Mouse (Mus musculus): ENCODE data around the gene Serhl. TPM values are rescaled to one million over a fixed set of nuclear protein-coding genes. Genes with fewer than 3 reads are reported as not detected.

The Serhl gene
- polyA plus RNA-seq, 1 experiment from 2014 or later, result 30.2 TPM

DNA sequence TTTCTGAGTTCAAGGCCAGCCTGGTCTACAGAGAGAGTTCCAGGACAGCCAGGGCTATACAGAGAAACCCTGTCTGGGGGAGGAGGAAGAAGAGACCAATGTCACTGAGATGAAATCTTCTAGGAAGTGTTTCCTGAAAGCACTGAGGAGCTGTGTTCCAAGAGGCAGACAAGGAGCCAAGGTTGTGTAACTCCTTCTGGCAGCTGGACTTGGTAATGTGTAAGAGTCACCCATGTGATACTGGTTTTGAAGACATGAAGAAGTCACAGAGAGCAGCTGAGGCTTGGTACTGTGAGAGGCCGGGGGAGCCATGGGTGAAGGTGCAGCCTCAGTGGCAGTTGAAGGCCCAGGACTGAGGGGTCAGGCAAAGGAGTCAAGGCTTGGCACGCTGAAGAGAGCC is 4.4 kb downstream of the Serhl start:
- Histone ChIP-seq H3K4me2 (ENCODE audit: low read length) (no peak overlapping the region), H3K4me1 (replicated peaks; ENCODE audit: control insufficient read depth, insufficient read depth, low read length) (peaks cover 7% of the 10 kb centered on the region), H3K27ac (ENCODE audit: low read length) (no peak overlapping the region), H3K4me3 (replicated peaks; ENCODE audit: low read length) (no peak overlapping the region), H3K27me3 (replicated peaks; ENCODE audit: control insufficient read depth, insufficient read depth, low read length) (peaks cover 5% of the 10 kb centered on the region; the same call in 1 of the 2 replicates), H3K9ac (replicated peaks; ENCODE audit: low read depth, low read length) (no peak overlapping the region), H3K36me3 (ENCODE audit: control insufficient read depth, insufficient read depth) (no peaks in the 10 kb centered on the region), H3K9me3 (ENCODE audit: control insufficient read depth, low read length) (no peaks in the 10 kb centered on the region)
- WGBS, result 80% methylated on average over 2 of the region's 2 CpGs
- no peak for ATAC-seq

DNA sequence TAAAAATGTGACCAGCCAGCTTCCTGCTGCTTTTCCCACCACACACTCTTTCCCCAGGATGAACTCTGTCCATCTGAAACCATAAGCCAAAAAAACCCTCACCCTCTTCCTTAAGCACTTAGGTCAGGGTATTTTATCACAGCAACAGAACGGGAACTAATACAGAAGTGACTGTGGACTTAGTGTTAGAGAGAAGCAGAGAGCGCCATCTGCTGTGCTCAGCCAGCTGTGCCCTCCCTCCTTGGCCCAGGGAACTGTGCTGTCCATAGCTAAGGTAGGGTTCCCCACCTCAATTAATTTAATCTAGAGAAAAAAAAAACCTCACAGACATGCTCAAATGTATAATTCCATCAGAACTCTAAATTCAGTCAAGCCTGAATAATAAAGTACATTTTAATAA is 6.6 kb downstream of the Serhl start:
- H3K27ac ChIP-seq (ENCODE audit: low read length), result no peak overlapping the region
- ATAC-seq, result no peak
- no peak overlapping the region for H3K9ac ChIP-seq (replicated peaks; ENCODE audit: low read depth, low read length)
- peaks cover 5% of the 10 kb centered on the region; the same call in 1 of the 2 replicates for H3K27me3 ChIP-seq (replicated peaks; ENCODE audit: control insufficient read depth, insufficient read depth, low read length)
- H3K36me3 ChIP-seq (ENCODE audit: control insufficient read depth, insufficient read depth), result no peaks in the 10 kb centered on the region
- H3K4me3 ChIP-seq (replicated peaks; ENCODE audit: low read length), result no peak overlapping the region
- no peak overlapping the region for H3K4me2 ChIP-seq (ENCODE audit: low read length)
- 44% methylated on average over 2 of the region's 2 CpGs for WGBS
- peaks cover 12% of the 10 kb centered on the region for H3K4me1 ChIP-seq (replicated peaks; ENCODE audit: control insufficient read depth, insufficient read depth, low read length)
- H3K9me3 ChIP-seq (ENCODE audit: control insufficient read depth, low read length), result no peaks in the 10 kb centered on the region

DNA sequence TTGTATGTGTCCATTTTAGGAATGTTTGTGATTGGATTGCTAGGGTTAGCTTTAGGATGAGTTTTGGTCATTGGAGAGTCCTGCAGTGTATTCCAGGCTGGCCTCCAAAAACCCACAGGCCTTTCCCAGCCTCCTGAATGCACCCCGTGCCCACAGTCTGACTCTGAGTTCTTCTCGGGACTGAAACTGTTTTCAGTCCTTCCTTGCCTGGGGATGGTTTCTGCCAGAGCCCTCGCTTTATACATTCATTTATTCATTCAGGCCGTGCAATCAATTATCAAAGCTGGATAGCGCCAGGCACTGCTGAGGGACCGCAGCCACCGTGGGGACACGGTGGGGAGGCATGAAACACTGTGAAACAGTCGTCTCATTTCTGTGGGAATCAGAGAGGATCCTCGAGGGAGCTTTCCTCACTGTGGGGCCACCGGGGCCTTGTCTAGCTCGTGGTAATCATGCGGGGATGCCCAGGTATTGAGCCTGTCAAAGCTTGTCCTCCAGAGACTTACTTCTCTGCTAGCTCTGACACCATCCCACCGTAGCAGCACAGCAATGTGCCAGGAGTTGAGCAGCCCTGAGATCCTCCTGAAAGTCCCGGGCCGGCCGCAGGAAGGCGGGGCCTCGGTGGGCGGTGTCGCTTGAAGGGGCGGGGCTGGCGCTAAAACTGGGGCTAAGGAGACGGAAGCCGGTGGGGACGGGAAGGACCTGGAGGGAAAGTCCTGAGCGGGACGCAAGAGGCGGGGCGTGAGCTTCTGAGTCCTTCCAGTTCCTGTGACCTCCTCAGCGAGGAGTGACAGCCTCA is 10.4 kb downstream of the Serhl start:
- H3K4me1 ChIP-seq (replicated peaks; ENCODE audit: control insufficient read depth, insufficient read depth, low read length), result peaks cover 12% of the 10 kb centered on the region
- ATAC-seq, result peak; percentile 80
- peak overlapping the region; percentile 51 for H3K9ac ChIP-seq (replicated peaks; ENCODE audit: low read depth, low read length)
- peak overlapping the region; percentile 39 for H3K4me3 ChIP-seq (replicated peaks; ENCODE audit: low read length)
- no peaks in the 10 kb centered on the region for H3K9me3 ChIP-seq (ENCODE audit: control insufficient read depth, low read length)
- 1% methylated on average over 31 of the region's 31 CpGs for WGBS
- H3K4me2 ChIP-seq (ENCODE audit: low read length), result peak overlapping the region; percentile 59
- no peaks in the 10 kb centered on the region for H3K36me3 ChIP-seq (ENCODE audit: control insufficient read depth, insufficient read depth)
- H3K27ac ChIP-seq (ENCODE audit: low read length), result no peak overlapping the region
- H3K27me3 ChIP-seq (replicated peaks; ENCODE audit: control insufficient read depth, insufficient read depth, low read length), result peaks cover 5% of the 10 kb centered on the region; the same call in 1 of the 2 replicates

DNA sequence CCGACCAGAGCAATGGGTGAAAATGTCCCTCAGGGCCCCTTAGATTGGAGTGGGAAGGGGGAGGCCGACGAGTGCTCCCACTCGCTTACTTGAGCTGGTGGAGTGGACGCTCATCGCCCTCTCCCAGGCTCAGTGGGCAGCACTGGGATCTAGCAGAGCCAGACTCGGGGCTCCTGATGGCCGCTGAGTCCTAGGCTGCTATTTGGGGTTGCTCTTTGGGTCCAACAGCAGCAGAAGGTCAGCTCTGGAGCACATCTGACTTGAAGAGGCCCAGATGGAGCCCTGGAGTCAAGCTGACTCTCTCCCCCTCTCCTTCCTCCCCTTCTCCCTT is 11.0 kb downstream of the Serhl start:
- ATAC-seq, result peak; percentile 36; the same call in 1 of the 2 replicates
- Histone ChIP-seq H3K9me3 (ENCODE audit: control insufficient read depth, low read length) (no peaks in the 10 kb centered on the region), H3K4me1 (replicated peaks; ENCODE audit: control insufficient read depth, insufficient read depth, low read length) (peaks cover 12% of the 10 kb centered on the region), H3K27me3 (replicated peaks; ENCODE audit: control insufficient read depth, insufficient read depth, low read length) (peaks cover 5% of the 10 kb centered on the region; the same call in 1 of the 2 replicates), H3K27ac (ENCODE audit: low read length) (no peak overlapping the region), H3K4me2 (ENCODE audit: low read length) (peak overlapping the region; percentile 59), H3K4me3 (replicated peaks; ENCODE audit: low read length) (peak overlapping the region; percentile 39), H3K36me3 (ENCODE audit: control insufficient read depth, insufficient read depth) (no peaks in the 10 kb centered on the region), H3K9ac (replicated peaks; ENCODE audit: low read depth, low read length) (peak overlapping the region; percentile 51)
- WGBS, result 1% methylated on average over 8 of the region's 8 CpGs

DNA sequence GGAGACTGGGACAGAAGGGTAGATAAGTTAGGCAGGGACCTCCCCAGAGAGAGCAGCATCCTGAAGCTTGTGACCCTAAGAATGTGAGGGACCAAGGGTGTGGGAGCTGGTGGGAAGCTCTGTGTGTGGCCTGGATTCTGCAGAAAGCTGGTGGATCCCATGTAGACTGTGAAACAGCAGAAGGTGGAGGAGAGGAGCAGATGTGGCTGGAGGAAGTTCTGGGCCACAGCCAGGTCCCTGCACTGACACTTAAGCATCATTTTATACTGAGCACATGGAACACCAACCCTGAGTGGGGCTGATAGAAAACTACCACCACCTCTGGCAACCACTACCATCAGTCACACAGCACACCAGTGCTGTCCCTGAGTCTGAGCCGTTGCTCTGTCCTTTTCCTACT is 13.8 kb downstream of the Serhl start:
- H3K4me3 ChIP-seq (replicated peaks; ENCODE audit: low read length), result no peak overlapping the region
- 37% methylated on average over 1 of the region's 1 CpGs for WGBS
- no peak overlapping the region for H3K9ac ChIP-seq (replicated peaks; ENCODE audit: low read depth, low read length)
- peaks cover 12% of the 10 kb centered on the region for H3K4me1 ChIP-seq (replicated peaks; ENCODE audit: control insufficient read depth, insufficient read depth, low read length)
- peaks cover 2% of the 10 kb centered on the region; the same call in 1 of the 2 replicates for H3K27me3 ChIP-seq (replicated peaks; ENCODE audit: control insufficient read depth, insufficient read depth, low read length)
- H3K27ac ChIP-seq (ENCODE audit: low read length), result no peak overlapping the region
- H3K4me2 ChIP-seq (ENCODE audit: low read length), result no peak overlapping the region
- H3K9me3 ChIP-seq (ENCODE audit: control insufficient read depth, low read length), result no peaks in the 10 kb centered on the region
- no peak for ATAC-seq
- no peaks in the 10 kb centered on the region for H3K36me3 ChIP-seq (ENCODE audit: control insufficient read depth, insufficient read depth)

DNA sequence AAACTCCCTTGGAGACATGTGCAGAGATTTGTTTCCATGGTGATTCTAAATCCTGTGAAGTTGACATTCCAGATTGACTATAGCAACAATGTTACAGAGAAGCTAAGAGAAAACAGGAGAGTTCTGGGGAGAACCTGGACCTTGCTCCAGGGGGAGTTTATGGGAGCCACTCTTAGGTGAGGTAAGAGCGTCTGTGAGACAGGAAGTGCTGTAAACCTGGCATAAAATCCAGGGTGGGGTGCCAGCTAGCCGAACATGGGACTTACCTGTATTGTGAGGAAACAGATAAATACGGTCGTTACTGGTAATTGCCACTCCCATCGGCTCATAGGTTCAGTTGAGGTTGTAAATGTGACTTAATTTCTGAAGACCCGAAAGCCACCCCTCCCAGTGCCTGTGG is 17.1 kb downstream of the Serhl start:
- 79% methylated on average over 6 of the region's 6 CpGs for WGBS
- Histone ChIP-seq H3K4me3 (replicated peaks; ENCODE audit: low read length) (no peak overlapping the region), H3K9ac (replicated peaks; ENCODE audit: low read depth, low read length) (no peak overlapping the region), H3K4me2 (ENCODE audit: low read length) (no peak overlapping the region), H3K9me3 (ENCODE audit: control insufficient read depth, low read length) (no peaks in the 10 kb centered on the region), H3K27me3 (replicated peaks; ENCODE audit: control insufficient read depth, insufficient read depth, low read length) (no peaks in the 10 kb centered on the region), H3K27ac (ENCODE audit: low read length) (no peak overlapping the region), H3K36me3 (ENCODE audit: control insufficient read depth, insufficient read depth) (no peaks in the 10 kb centered on the region), H3K4me1 (replicated peaks; ENCODE audit: control insufficient read depth, insufficient read depth, low read length) (peaks cover 4% of the 10 kb centered on the region; the same call in 1 of the 2 replicates)
- ATAC-seq, result no peak

DNA sequence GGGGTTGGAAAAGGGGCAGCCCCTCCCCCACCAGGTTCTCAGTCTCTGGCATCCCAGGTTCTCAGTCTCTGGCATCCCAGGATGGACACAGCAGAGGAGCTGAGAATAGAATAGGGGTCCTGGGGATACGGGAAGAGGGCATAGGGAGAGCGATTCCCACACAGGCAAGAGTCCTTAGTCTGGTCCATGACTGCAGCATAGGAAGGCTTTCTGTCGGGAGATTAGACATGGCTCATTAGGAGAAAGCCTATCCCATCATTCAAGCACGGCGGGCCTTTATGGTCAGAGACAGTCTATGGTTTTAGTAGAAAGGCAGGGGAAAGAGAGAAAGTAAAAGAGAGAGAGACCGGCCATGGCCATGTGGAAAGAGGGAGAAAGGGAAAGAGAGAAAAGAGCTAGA is 18.5 kb downstream of the Serhl start:
- ATAC-seq, result no peak
- no peak overlapping the region for H3K9ac ChIP-seq (replicated peaks; ENCODE audit: low read depth, low read length)
- no peaks in the 10 kb centered on the region for H3K27me3 ChIP-seq (replicated peaks; ENCODE audit: control insufficient read depth, insufficient read depth, low read length)
- H3K36me3 ChIP-seq (ENCODE audit: control insufficient read depth, insufficient read depth), result no peaks in the 10 kb centered on the region
- no peak overlapping the region for H3K27ac ChIP-seq (ENCODE audit: low read length)
- WGBS, result 37% methylated on average over 6 of the region's 6 CpGs
- H3K9me3 ChIP-seq (ENCODE audit: control insufficient read depth, low read length), result no peaks in the 10 kb centered on the region
- H3K4me1 ChIP-seq (replicated peaks; ENCODE audit: control insufficient read depth, insufficient read depth, low read length), result peaks cover 6% of the 10 kb centered on the region
- no peak overlapping the region for H3K4me3 ChIP-seq (replicated peaks; ENCODE audit: low read length)
- no peak overlapping the region for H3K4me2 ChIP-seq (ENCODE audit: low read length)

DNA sequence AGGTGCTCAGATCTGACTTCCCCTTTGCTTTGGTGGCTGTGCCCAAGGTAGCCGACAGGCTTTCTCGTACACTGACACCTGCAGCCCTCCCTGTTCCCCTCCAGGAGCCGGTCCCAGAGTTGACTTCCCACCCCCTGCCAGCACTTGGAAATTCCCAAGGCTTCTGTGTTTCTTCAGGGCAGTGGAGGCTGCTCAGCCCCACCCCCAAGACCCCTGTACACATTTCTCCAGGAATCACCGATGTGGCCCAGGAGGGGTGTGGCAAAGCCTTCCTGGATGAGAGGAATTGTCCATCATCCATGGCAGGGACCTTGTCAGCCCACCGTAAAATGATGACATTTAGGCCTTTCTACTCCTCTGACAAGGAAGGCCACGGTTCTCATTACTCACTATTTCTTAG is 22.0 kb downstream of the Serhl start:
- H3K9ac ChIP-seq (replicated peaks; ENCODE audit: low read depth, low read length), result no peak overlapping the region
- no peaks in the 10 kb centered on the region for H3K9me3 ChIP-seq (ENCODE audit: control insufficient read depth, low read length)
- no peak overlapping the region for H3K27ac ChIP-seq (ENCODE audit: low read length)
- H3K4me1 ChIP-seq (replicated peaks; ENCODE audit: control insufficient read depth, insufficient read depth, low read length), result peaks cover 12% of the 10 kb centered on the region
- H3K36me3 ChIP-seq (ENCODE audit: control insufficient read depth, insufficient read depth), result 0 out of 2 replicates have a peak, but pooled peaks cover 3% of the 10 kb centered on the region
- no peak for ATAC-seq
- H3K4me2 ChIP-seq (ENCODE audit: low read length), result no peak overlapping the region
- no peak overlapping the region for H3K4me3 ChIP-seq (replicated peaks; ENCODE audit: low read length)
- no peaks in the 10 kb centered on the region for H3K27me3 ChIP-seq (replicated peaks; ENCODE audit: control insufficient read depth, insufficient read depth, low read length)
- 62% methylated on average over 6 of the region's 6 CpGs for WGBS

DNA sequence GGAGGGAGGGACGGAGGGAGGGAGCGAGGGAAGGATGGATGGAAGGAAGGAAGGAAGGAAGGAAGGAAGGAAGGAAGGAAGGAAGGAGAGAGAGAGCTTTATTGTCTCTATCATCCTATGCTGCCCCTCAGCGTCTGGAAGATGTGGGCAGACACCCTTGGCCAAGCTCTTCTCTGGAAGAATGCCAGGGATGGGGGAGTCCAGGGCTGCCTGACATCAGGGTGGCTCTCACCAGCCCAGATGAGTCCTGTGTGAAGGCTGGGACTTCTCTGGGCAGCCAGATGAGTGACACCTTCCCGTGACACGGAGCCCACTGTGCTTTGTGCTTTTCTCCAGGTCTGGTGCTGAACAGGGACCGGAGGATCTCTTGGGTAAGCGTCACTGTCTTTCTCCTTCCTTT is 22.6 kb downstream of the Serhl start:
- no peak overlapping the region for H3K27ac ChIP-seq (ENCODE audit: low read length)
- H3K27me3 ChIP-seq (replicated peaks; ENCODE audit: control insufficient read depth, insufficient read depth, low read length), result no peaks in the 10 kb centered on the region
- 84% methylated on average over 7 of the region's 7 CpGs for WGBS
- H3K9me3 ChIP-seq (ENCODE audit: control insufficient read depth, low read length), result no peaks in the 10 kb centered on the region
- ATAC-seq, result no peak
- peaks cover 12% of the 10 kb centered on the region for H3K4me1 ChIP-seq (replicated peaks; ENCODE audit: control insufficient read depth, insufficient read depth, low read length)
- no peak overlapping the region for H3K4me3 ChIP-seq (replicated peaks; ENCODE audit: low read length)
- H3K9ac ChIP-seq (replicated peaks; ENCODE audit: low read depth, low read length), result no peak overlapping the region
- no peak overlapping the region for H3K4me2 ChIP-seq (ENCODE audit: low read length)
- H3K36me3 ChIP-seq (ENCODE audit: control insufficient read depth, insufficient read depth), result 0 out of 2 replicates have a peak, but pooled peaks cover 3% of the 10 kb centered on the region
